Mouse (Mus musculus) NIH3T3 (cell line): ENCODE results near the gene Kcnh5.

ENCODE experiments used
- DNase-seq: peaks from one replicate; pipeline ENCODE4 v3.0.0-alpha.2; 2012; ENCODE audit warnings: low read depth

Kcnh5 gene

GRCm38 (mm10) chr12:74952661-74953060, 224.5 kb downstream of the Kcnh5 start:
- peak; percentile 53 for DNase-seq

- peak; percentile 37 for DNase-seq
Measured at GRCm38 (mm10) chr12:74951124-74952115, 225.7 kb downstream of the Kcnh5 start.

- DNase-seq: no peak
Measured at GRCm38 (mm10) chr12:74901331-74901730, 275.8 kb downstream of the Kcnh5 start.

GRCm38 (mm10) chr12:74900777-74901176, 276.4 kb downstream of the Kcnh5 start:
- no peak for DNase-seq

GRCm38 (mm10) chr12:74899055-74899454, 278.1 kb downstream of the Kcnh5 start:
- DNase-seq: no peak

GRCm38 (mm10) chr12:74898211-74898610, 278.9 kb downstream of the Kcnh5 start:
- DNase-seq: no peak

GRCm38 (mm10) chr12:74894870-74895423, 282.2 kb downstream of the Kcnh5 start:
- no peak for DNase-seq

GRCm38 (mm10) chr12:74889419-74889818, 287.7 kb downstream of the Kcnh5 start:
- no peak for DNase-seq

- DNase-seq: no peak
Measured at GRCm38 (mm10) chr12:74887064-74887463, 290.1 kb downstream of the Kcnh5 start.

GRCm38 (mm10) chr12:74881344-74881743, 295.8 kb downstream of the Kcnh5 start:
- no peak for DNase-seq

- DNase-seq: peak; percentile 9
Measured at GRCm38 (mm10) chr12:74855666-74856065, 321.5 kb downstream of the Kcnh5 start.

GRCm38 (mm10) chr12:74854263-74854662, 322.9 kb downstream of the Kcnh5 start:
- DNase-seq: no peak

- no peak for DNase-seq
Measured at GRCm38 (mm10) chr12:74850323-74850722, 326.8 kb downstream of the Kcnh5 start.

GRCm38 (mm10) chr12:74849912-74850311, 327.2 kb downstream of the Kcnh5 start:
- no peak for DNase-seq

- DNase-seq: no peak
Measured at GRCm38 (mm10) chr12:74848611-74849347, 328.4 kb downstream of the Kcnh5 start.
